Mouse (Mus musculus) megakaryocyte, embryonic 14.5 days (primary cell): ENCODE data around the gene Klhl10.

ENCODE experiments used
- FLI1 ChIP-seq: IDR thresholded peaks from 2 replicates; pipeline ENCODE4 v1.6.1; 2012; ENCODE audit warnings: low read length, inconsistent platforms, mixed read lengths
- GATA1 ChIP-seq: IDR thresholded peaks from 3 replicates; pipeline ENCODE4 v1.6.1; 2012; ENCODE audit warnings: mixed read lengths, low read length, inconsistent platforms, borderline replicate concordance

DNA sequence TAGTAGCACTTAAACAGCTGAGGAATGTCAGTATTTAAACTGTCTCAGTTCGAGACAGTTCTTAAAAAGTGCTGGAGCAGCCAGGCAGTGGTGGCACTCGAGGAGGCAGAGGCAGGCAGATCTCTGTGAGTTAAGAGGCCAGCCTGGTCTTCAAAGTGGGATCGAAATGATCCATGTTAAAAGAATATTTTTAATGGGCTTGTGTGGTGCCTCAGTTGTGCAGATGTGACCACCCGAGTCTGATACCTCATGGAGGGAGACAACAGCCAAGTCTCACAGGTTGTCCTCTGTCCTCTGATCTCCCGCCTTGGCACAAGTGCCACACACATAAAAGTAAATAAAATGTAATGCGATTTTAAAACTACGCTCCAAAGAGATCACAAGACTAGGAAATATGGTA is 43.2 kb upstream of the Klhl10 start:
- TF ChIP-seq GATA1 (no peak), FLI1 (no peak)
